26 mouse cellular contexts compared by ENCODE assay signal in genomic region chr2:19627920-19628608, GRCm38 (mm10). TPM values are rescaled to one million over a fixed set of nuclear protein-coding genes. Genes with fewer than 3 reads are reported as not detected.
DNase-seq lines count a peak whose midpoint lies in the region; ATAC-seq and TF ChIP-seq lines count a peak whose summit lies in the region.
"Had no signal": no experiment of that assay in that cellular context is flagged by ENCODE, and none has a peak within 500 bp of the region (broad histone marks: within the 10 kb centered on the region; RNA-seq: fewer than 3 reads in every experiment).

No protein-coding gene starts in this region.

- no peaks in the 10 kb centered on the region for H3K9me3 ChIP-seq in MEL (replicated peaks; ENCODE audit: insufficient read depth, low read length)
- H3K9me3 ChIP-seq: embryonic facial prominence, embryonic 12.5 days; forebrain, embryonic 13.5 days; G1E; midbrain, embryonic 12.5 days; neural tube, embryonic 15.5 days had no signal

- no peak overlapping the region for H3K27ac ChIP-seq in MEL (ENCODE audit: control insufficient read depth, low read depth, low read length)
- H3K27ac ChIP-seq: embryonic facial prominence, embryonic 12.5 days; forebrain, embryonic 13.5 days; heart, embryonic 15.5 days; liver, embryonic 14.5 days; midbrain, embryonic 12.5 days; neural tube, embryonic 15.5 days had no signal

- TF ChIP-seq RAD21 in MEL (IDR thresholded peaks at IDR 0.05; ENCODE audit: low read depth, low read length) = no peak

- TF ChIP-seq CTCF in lung, adult 2 months (IDR thresholded peaks at IDR 0.05; ENCODE audit: insufficient read depth, low read length) = no peak
- TF ChIP-seq CTCF in MEL (IDR thresholded peaks at IDR 0.05 in 2 of 3, conservative IDR thresholded peaks at IDR 0.05 in 1 of 3; ENCODE audit: control insufficient read depth in 1 of 3, insufficient read depth in 1 of 3, low read depth in 2 of 3, low read length in 3 of 3, poor library complexity in 1 of 3, severe bottlenecking in 1 of 3) = no peak

- H3K27me3 ChIP-seq in MEL (ENCODE audit: control insufficient read depth in 1 of 2, insufficient read depth in 2 of 2, low read length in 2 of 2) = no peaks in the 10 kb centered on the region
- H3K27me3 ChIP-seq: embryonic facial prominence, embryonic 12.5 days; forebrain, embryonic 13.5 days; heart, embryonic 15.5 days; midbrain, embryonic 12.5 days; neural tube, embryonic 15.5 days had no signal

- no peak for TF ChIP-seq POLR2A in lung, adult 2 months (IDR thresholded peaks at IDR 0.05; ENCODE audit: borderline replicate concordance, extremely low read depth, low read depth, low read length)
- no peak for TF ChIP-seq POLR2A in MEL (IDR thresholded peaks at IDR 0.05; ENCODE audit: control insufficient read depth in 1 of 2, insufficient read depth in 1 of 2, low read depth in 1 of 2, low read length in 2 of 2, poor library complexity in 1 of 2)

- peak; percentile 8 for DNase-seq in lung, postnatal 25 days (ENCODE audit: low spot score)
- DNase-seq in lung, adult 2 months = no peak
- DNase-seq in MEL (ENCODE audit: low read depth, low spot score) = peak; percentile 7
- DNase-seq in left cerebral cortex, postnatal 4 days = no peak
- no peak for DNase-seq in adrenal gland, postnatal 10 days
- DNase-seq in left cerebral cortex, adult 9 months (ENCODE audit: low spot score in 2 of 2) = no peak
- DNase-seq: cerebellum, adult 9-10 months; gastrocnemius, postnatal 25 days; heart, postnatal 4 days; layer of hippocampus, postnatal 36 days; lung, postnatal 14 days; right cerebral cortex, postnatal 25 days; thymus, postnatal 25 days had no signal

- H3K4me1 ChIP-seq in lung, adult 2 months (ENCODE audit: control insufficient read depth, insufficient read depth, low read length) = no peaks in the 10 kb centered on the region
- no peaks in the 10 kb centered on the region for H3K4me1 ChIP-seq in MEL (ENCODE audit: control insufficient read depth in 1 of 2, insufficient read depth in 2 of 2, low read length in 2 of 2)
- H3K4me1 ChIP-seq: embryonic facial prominence, embryonic 12.5 days; forebrain, embryonic 13.5 days; heart, embryonic 15.5 days; midbrain, embryonic 12.5 days; neural tube, embryonic 15.5 days had no signal

- TF ChIP-seq EP300 in MEL (IDR thresholded peaks at IDR 0.05; ENCODE audit: low read depth in 1 of 2, low read length in 2 of 2) = no peak

- H3K9ac ChIP-seq in MEL (ENCODE audit: control insufficient read depth, low read depth, low read length, poor library complexity, severe bottlenecking) = no peak overlapping the region
- H3K9ac ChIP-seq: embryonic facial prominence, embryonic 12.5 days; forebrain, embryonic 13.5 days; heart, embryonic 15.5 days; liver, embryonic 14.5 days; midbrain, embryonic 12.5 days; neural tube, embryonic 15.5 days had no signal

- no peak overlapping the region for H3K4me3 ChIP-seq in lung, adult 2 months (replicated peaks; ENCODE audit: extremely low read depth, low read depth, low read length)
- H3K4me3 ChIP-seq in MEL (ENCODE audit: control insufficient read depth in 1 of 2, insufficient read depth in 1 of 2, low read depth in 2 of 2, low read length in 2 of 2) = no peak overlapping the region
- H3K4me3 ChIP-seq: embryonic facial prominence, embryonic 12.5 days; erythroblast, embryonic 14.5 days; forebrain, embryonic 13.5 days; heart, embryonic 15.5 days; midbrain, embryonic 12.5 days; neural tube, embryonic 15.5 days had no signal

- no peaks in the 10 kb centered on the region for H3K79me2 ChIP-seq in MEL (ENCODE audit: control insufficient read depth, insufficient read depth, low read length, poor library complexity)

- ATAC-seq in granulocyte monocyte progenitor cell, adult 5-6 weeks (replicated peaks; ENCODE audit: poor library complexity, severe bottlenecking) = peak; percentile 75
- peak; percentile 93 for ATAC-seq in monocyte, adult 5-6 weeks (replicated peaks; ENCODE audit: insufficient number of reproducible peaks, low FRiP score, low TSS enrichment, poor library complexity, severe bottlenecking)
- ATAC-seq: CD4-positive, CD25-positive, alpha-beta regulatory T cell, adult 4 months; forebrain, embryonic 13.5 days; hindbrain, embryonic 16.5 days; intestine, postnatal 0 days had no signal

- H3K36me3 ChIP-seq in MEL (ENCODE audit: control insufficient read depth in 1 of 2, insufficient read depth in 2 of 2, low read length in 2 of 2) = no peaks in the 10 kb centered on the region
- H3K36me3 ChIP-seq: embryonic facial prominence, embryonic 12.5 days; G1E; heart, embryonic 15.5 days; midbrain, embryonic 12.5 days; neural tube, embryonic 15.5 days had no signal

- intact Hi-C loops in left cerebral cortex, postnatal 4 days (cut with DNase I) = no loop called here

- 65% methylated on average over 4 of the region's 4 CpGs for WGBS in lung, adult 2 months

TF ChIP-seq in MEL, 35 proteins besides CTCF, POLR2A, EP300 and RAD21:
- TF ChIP-seq MYC (IDR thresholded peaks at IDR 0.05; ENCODE audit: low read depth, low read length) = no peak
- no peak for TF ChIP-seq ZKSCAN1 (IDR thresholded peaks at IDR 0.05; ENCODE audit: low read depth, low read length)
- TF ChIP-seq GATA1 (IDR thresholded peaks at IDR 0.05; ENCODE audit: low read depth, low read length) = no peak
- no peak for TF ChIP-seq NRF1 (IDR thresholded peaks at IDR 0.05; ENCODE audit: insufficient read depth, low read depth, low read length, poor library complexity, severe bottlenecking)
- TF ChIP-seq USF1 (IDR thresholded peaks at IDR 0.05; ENCODE audit: low read depth, low read length) = no peak

RNA-seq across cellular contexts. Expression of gene Otud1, which starts 29.5 kb away (rescaled TPM):
- 19.3 and 35.7 TPM in 2 replicates for polyA plus RNA-seq in lung, adult 2 months (2012; rRNA removed)
- total RNA-seq in MEL (2012; rRNA removed) = 0.27 and 0.29 TPM in 2 replicates
- polyA plus RNA-seq in MEL (2012; ENCODE audit: insufficient read depth in 1 of 2, insufficient read length in 2 of 2, low read depth in 1 of 2, low replicate concordance in 2 of 2, missing spikeins in 1 of 2) = under 1 TPM in 1 of 2 experiments, not detected in 1; 0.45 TPM
- total RNA-seq in granulocyte monocyte progenitor cell, adult 5-6 weeks (2014; fragmentation: Nextera tagmentation) = 3.0 and 3.7 TPM in 2 replicates
- 5.6 and 7.0 TPM in 2 replicates for total RNA-seq in granulocyte monocyte progenitor cell, adult 5-6 weeks (2017)
- 18.5 to 19.6 TPM (median 19.2 TPM) in 3 replicates for total RNA-seq in monocyte, adult 5-6 weeks (2017)
- 10 to 100 TPM; 11.3 to 11.6 TPM for total RNA-seq in left cerebral cortex, postnatal 4 days (2021)
- 10 to 100 TPM in 1 of 2 experiments, 1 to 10 TPM in 1; 9.4 to 10.6 TPM for total RNA-seq in adrenal gland, postnatal 10 days (2021)
- polyA plus RNA-seq: G1E had no signal

Comparison
In these comparisons a context has a peak if more than half of its experiments do, and no peak if none do; other contexts are left out.
1. DNase-seq: peak in lung, postnatal 25 days (single experiment) and MEL (single experiment); none in lung, adult 2 months (single experiment), left cerebral cortex, postnatal 4 days (single experiment), adrenal gland, postnatal 10 days (single experiment) and left cerebral cortex, adult 9 months (0 of 2).